Mouse (Mus musculus) neutrophil, adult 5-6 weeks (primary cell): ENCODE measurements around the gene Clstn1. TPM values are rescaled to one million over a fixed set of nuclear protein-coding genes. Genes with fewer than 3 reads are reported as not detected.

Source experiments
- ATAC-seq: fragments of 151-379, 151-347 bp; 2 replicates; pipeline ENCODE4 v1.8.0; 2017; ENCODE audit warnings: mild to moderate bottlenecking, moderate TSS enrichment; ENCODE audit not compliant: insufficient number of reproducible peaks, poor library complexity, low FRiP score, severe bottlenecking; ENCODE audit errors: extremely low read depth
- total RNA-seq: library from RNA; stranded (forward); fragments of 200-1000 nt; gene quantifications from 2 replicates; pipeline ENCODE4 v1.2.3, GENCODE M21; 2017

Clstn1 gene
- total RNA-seq, 1 experiment from 2014 or later = 0.47 TPM

DNA sequence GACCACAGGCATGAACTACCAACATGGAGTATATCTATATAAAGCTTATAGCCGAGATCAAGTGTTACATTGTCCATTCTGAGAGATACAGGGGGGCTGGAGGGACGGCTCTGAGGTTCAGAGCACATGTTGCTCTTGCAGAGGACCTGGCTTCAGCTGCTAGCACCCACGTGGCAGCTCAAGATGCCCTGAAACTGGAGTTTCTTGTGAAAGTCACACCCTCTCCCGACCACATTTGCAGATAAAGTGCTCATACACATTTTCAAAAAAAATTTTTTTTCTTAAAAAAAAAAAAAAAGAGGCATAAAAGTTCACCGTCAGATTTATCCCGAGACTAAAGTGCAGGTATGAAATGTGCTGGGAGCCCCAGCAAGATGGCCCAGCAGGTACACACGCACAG is 74.3 kb downstream of the Clstn1 start:
- no peak for ATAC-seq

GRCm38 (mm10) chr4:149661967-149662589 is 75.8 kb downstream of the Clstn1 start:
- ATAC-seq = no peak

GRCm38 (mm10) chr4:149663849-149664503 is 77.7 kb downstream of the Clstn1 start:
- ATAC-seq = no peak

DNA sequence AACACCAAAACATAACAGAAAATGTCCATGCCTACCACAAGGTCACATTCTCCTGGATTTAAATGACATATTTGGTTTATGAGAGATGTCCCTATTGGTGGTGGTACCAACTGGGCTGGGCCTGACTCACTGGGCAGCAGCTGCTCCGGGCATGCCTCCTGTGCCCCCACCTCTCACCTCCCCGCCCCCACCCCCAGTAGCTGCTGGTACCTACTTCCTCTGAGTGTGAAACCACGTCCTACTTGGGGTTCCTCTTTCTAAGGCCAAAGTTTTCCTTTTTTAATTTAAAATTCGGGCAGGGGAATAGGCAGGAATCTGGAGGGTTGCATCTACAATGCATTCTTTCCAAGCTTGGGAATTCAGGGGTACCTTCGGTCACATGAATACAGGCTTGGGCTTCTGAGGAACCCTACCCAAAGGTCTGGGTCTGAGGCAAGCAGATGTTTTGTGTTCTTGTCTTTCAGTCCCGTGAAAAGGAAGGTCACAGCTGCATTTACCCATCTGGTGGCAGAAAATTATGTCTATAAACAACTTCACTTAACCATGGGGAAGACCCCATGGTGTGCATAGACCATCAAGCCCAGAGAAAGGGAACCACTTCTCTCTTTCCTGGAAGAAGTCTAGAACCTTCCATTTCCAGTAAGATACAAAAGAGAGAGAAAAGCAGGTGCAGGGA is 78.9 kb downstream of the Clstn1 start:
- ATAC-seq = peak; percentile 60; the same call in 1 of the 2 replicates

DNA sequence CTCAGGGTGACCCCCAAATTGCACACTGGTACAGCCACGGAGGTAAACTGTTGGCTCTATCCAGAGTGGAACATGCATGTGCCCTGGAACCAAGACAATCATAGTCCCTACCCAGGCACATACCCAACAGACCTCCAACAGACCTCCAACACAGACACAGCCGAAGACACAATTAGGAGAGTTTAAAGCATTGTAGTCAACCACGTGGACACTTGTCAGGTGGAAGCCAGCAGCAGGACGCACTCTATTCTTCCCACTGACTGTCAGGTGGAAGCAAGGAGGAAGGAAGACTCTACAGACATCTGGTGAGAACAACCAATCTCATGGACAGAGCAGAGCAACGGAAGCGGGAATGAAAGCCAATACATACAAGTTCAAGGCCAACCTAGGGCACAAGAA is 79.4 kb downstream of the Clstn1 start:
- no peak for ATAC-seq

DNA sequence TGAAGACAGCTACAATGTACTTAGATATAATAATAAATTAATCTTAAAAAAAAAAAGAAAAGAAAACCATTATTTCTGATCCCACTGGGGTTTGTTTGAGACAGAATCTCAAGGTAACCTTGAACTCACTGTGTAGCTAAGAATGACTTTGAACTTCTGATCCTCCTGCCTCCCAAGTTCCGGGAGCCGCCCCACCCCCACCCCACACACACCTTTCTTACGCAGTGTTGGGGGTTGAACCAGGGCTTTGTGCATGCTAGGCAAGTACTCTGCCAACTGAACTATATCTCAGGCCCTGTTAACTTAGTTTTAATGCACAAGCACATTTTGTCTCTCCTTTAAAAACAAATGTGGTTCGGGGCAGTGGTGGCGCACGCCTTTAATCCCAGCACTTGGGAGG is 84.9 kb downstream of the Clstn1 start:
- ATAC-seq = no peak

DNA sequence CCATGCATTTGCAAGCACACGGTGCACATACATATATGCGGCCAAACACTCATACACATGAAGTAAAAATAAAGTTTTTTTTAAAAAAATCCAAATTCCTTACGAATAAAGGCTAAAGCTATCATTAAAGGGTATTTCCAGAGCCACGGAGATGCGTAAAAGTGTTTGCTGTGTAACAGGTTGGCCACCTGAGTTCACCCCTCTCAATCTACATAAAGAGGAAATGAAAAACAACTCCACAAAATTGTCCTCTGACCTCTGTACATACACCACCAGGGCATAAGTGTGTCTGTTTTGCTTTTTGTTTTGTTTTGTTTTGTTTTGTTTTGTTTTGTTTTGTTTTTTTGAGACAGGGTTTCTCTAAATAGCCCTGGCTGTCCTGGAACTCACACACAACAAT is 86.5 kb downstream of the Clstn1 start:
- no peak for ATAC-seq

DNA sequence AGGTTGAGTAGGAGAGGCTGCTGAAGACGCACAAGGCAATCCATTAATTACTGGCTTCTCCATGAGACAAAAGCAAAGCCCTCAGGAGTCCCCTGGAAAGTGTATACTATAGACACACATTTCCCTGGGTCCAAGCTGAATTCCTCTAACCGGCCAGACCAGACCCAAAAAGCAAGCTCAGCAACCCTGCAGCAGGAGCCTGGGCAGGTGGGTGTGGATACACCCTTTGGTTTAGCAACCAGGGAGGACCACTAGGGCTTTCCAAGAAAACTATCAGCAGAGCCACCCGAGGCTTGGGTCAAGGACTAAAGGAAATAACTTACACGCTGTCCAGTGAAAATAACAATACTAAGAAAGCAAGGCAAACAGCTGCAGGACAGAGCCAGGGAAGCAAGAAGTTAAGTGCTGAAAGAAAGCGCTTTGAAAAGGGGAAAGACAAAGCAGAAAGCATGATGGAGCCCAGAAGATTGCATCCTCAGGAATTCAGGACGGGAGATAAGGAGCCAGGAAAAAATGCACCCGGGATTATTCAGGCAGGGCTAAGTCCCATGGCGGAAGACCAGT is 88.6 kb downstream of the Clstn1 start:
- no peak for ATAC-seq

DNA sequence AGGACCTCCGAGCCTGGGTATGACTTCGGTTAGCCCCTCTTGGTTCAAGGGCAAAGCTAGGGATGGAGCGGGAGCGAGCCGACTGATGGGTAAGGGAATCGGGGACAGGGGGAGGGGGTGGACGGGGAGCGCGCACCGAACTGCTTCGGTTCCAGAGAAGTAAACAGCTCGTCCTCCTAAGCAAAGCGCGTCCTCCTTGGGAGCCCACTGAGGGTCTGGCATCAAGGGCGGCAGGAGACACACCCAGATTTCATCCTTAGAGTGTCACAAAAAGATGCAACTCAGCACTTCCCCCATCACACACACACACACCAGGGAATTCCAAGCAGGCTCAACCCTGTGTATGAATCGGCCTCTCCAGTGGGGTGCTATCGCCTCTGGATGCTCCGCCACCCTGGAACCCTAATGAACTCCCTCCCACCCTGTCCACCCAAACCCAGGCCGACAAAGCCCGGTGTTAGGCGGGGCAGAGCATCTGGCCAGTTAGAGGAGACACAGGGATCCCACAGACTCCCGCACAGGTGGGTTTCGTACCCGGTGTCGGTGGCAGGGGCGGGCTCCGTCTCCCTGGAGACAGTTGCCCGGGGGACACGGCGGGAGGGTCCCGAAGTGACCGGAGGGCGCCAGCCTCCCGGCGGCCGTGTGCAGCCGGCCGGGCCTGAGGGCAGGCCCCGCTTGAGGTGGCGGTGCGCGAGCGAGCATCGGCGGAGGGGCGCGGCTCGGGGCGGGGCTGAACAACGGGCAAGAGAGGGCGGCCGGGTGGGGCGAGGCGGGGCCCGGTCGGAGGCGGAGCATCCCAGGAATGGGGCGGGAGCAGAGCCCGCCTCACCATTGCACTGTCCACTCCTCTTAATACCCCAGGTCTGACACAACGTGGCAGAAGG is 89.4 kb downstream of the Clstn1 start:
- ATAC-seq = no peak

GRCm38 (mm10) chr4:149678006-149678405 is 91.7 kb downstream of the Clstn1 start:
- ATAC-seq = no peak

DNA sequence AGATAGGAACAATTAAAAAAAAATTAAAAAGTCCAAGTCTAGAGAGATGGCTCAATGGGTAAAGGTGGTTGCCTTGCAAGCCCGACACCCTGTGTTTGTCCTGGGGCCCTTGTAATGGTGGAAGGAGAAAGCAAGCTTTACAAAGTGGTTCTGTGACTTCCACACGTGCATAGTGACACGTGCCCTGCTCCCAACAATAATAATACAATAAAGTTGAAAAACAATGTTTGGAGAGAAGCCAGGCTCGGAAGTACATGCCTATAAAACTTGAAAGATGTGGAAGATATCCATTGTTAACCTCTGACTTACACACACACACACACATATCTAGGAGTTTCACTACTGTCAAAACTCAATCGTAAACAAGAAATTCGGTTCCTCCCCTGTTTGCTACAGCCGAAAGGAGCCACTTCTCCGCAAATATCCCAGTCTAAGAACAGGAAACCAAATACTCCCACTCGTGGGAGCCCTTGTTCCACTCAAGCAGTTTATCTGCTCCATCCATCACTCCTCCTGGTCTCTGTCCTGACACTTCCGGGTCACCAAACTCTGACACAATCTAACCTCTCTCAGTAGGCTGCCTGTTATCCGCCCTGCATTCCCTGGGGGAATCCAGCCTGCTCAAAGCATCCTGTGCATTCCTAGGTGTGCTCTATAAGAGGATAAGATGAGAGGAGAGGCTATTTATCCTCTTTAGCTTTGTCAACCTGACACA is 92.9 kb downstream of the Clstn1 start:
- ATAC-seq = no peak

GRCm38 (mm10) chr4:149683875-149684274 is 97.6 kb downstream of the Clstn1 start:
- ATAC-seq = no peak

DNA sequence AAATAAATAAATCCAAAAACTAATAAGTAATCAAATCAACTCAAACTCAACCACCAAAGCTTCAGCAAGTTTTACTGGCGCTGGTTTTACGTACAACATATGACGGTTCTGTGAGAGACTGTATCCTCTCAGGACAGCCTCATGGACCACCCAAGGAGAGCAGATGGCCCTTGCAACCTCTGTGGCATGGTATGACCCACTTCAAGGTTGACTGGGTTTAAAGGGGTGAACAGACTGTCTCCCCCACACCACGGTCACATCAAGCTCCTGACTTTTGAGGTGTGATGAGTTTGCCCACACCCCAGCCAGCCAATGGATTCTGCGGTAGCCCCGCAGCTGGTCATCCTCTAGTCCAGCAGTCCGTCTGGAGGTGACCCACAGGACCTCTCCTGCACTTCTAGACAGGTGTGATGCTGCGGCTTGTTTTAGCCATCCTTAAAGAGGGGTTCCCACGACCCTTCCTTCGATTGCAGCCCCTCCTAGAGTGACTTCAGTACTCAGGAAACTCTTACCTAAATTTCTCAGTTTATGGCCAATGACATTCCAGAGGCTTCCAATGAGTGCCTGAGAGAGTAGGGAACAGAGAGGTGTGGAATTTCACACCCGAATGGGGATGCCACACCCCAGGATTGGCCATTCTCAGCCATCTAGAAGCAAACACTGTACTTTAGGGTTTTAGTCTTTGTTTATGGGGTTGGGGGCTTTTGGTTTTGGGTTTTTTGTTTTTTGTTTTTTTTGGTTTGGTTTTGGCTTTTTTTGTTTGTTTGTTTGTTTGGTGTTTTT is 98.8 kb downstream of the Clstn1 start:
- ATAC-seq = no peak

- ATAC-seq = no peak
These were observed 102.6 kb downstream of the Clstn1 start for GRCm38 (mm10) chr4:149688861-149689260.

DNA sequence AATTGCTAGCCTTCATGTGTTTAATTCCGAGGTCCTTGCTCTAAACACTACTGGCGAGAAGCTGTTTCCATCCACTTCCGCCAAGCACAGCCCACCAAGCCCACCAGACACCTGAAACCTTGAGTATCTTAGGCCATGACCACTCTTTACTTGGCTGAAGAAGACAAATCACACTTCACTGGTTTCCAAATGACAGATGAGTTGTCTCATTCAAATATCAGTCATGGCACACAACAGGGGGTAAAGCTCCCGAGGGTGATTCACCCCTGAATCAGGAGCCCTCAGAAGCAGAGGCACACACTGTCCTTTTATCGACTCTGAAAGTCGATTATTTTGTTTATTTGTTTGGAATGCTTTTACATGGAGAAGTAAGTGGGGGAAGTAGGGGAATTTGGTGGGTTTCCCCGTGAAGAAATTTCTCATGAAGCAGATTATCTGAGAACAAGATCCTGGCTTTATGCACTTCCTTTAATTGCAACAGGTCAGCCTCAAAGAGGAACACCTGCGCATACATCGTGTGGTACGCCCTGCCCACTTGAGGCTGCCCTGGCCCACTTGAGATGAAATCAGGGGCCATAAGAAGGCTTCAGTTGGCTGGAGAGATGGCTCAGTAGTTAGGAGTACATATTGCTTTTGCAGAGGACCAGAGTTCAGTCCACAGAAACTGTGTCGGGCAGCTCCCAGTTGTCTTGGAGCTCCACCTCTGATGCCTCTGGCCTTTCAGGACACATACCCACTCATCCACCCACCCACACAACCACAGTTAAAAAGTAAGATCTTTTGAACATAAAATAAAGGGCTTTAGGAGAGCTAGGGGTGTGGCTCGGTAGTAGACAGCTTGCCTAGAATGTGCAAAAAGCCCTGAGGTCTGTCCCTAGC is 103.8 kb downstream of the Clstn1 start:
- ATAC-seq = 0 out of 2 replicates have a peak, but pooled peaks have one; percentile 30

DNA sequence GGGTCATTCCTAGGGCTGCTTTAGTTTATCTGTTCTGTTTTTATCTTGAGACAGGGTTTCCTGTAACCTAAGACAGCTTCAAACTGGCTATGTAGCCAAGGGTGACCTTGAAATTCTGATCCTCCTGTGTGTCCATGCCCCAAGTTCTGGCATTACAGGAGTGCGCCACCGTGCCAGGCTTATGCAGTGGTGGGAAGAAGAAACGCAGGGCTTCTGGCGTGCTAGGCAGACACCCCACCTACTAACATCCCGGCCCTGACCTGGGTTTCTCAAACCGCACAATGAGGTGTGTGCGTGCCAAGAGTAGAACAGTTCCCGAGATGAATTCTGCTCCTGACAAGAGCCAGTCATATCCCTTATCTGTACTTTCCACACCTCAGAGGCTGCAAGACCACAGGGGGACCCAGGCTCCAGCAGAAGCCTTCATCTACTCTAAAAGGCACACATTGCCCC is 104.6 kb downstream of the Clstn1 start:
- ATAC-seq = no peak

- no peak for ATAC-seq
These were observed 105.1 kb downstream of the Clstn1 start for GRCm38 (mm10) chr4:149691368-149691767.
